Mouse (Mus musculus) liver, embryonic 11.5 days (tissue): ENCODE measurements at regions not wholly inside any gene's neighbourhood (a gene's known extent, or its start where the extent isn't known, plus 50 kb on each side); places are given as distances from the start of the nearest gene placed in this dataset.

Experiments
- ATAC-seq: fragments of 200-750 bp; cut with Nextera tagmentation; replicated peaks from 2 replicates; pipeline ENCODE4 v1.8.0; 2017; ENCODE audit warnings: moderate number of reproducible peaks, mild to moderate bottlenecking, moderate TSS enrichment, moderate library complexity; ENCODE audit not compliant: low FRiP score
- DNase-seq: peaks from one replicate; pipeline ENCODE4 v3.0.0-alpha.2; 2017; ENCODE audit warnings: low spot score
- H3K27ac ChIP-seq: fragments of 300-500 bp; sonication (generic); 2 replicates; pipeline ENCODE4 v1.5.1; 2014; ENCODE audit warnings: mild to moderate bottlenecking, low read depth, low read length, control low read depth
- H3K27me3 ChIP-seq: fragments of 300-500 bp; sonication (generic); replicated peaks from 2 replicates; pipeline ENCODE4 v1.6.1; 2014; ENCODE audit warnings: low read length, mixed read lengths; ENCODE audit not compliant: control insufficient read depth, insufficient read depth
- H3K36me3 ChIP-seq: fragments of 300-500 bp; sonication (generic); 2 replicates; pipeline ENCODE4 v1.6.1; 2014; ENCODE audit warnings: mild to moderate bottlenecking, low read length, moderate library complexity, mixed read lengths; ENCODE audit not compliant: control insufficient read depth, insufficient read depth
- H3K4me1 ChIP-seq: fragments of 300-500 bp; sonication (generic); replicated peaks from 2 replicates; pipeline ENCODE4 v1.6.1; 2014; ENCODE audit warnings: low read length, mixed read lengths; ENCODE audit not compliant: control insufficient read depth, insufficient read depth
- H3K4me2 ChIP-seq: fragments of 300-500 bp; sonication (generic); 2 replicates; pipeline ENCODE4 v1.6.1; 2014; ENCODE audit warnings: mild to moderate bottlenecking, control low read depth, moderate library complexity
- H3K4me3 ChIP-seq: fragments of 300-500 bp; sonication (generic); 2 replicates; pipeline ENCODE4 v1.5.1; 2014; ENCODE audit warnings: low read depth, low read length, control low read depth
- H3K9ac ChIP-seq: fragments of 300-500 bp; sonication (generic); 2 replicates; pipeline ENCODE4 v1.6.1; 2014; ENCODE audit warnings: low read depth, low read length, control low read depth
- H3K9me3 ChIP-seq: fragments of 300-500 bp; sonication (generic); 2 replicates; pipeline ENCODE4 v1.6.1; 2016; ENCODE audit warnings: low read length, inconsistent platforms, mixed read lengths; ENCODE audit not compliant: control insufficient read depth
- WGBS: fragments of 180-500 bp; shearing (Covaris S2); extraction: QIAGEN DNeasy Blood & Tissue Kit; methylation state at CpG from one replicate; pipeline ENCODE4 v1.1.7; 2014; 5-methylcytosine and 5-hydroxymethylcytosine counted together

GRCm38 (mm10) chr13:60291344-60291743, 114.2 kb upstream of the Gas1 start:
- Histone ChIP-seq H3K27me3 (no peaks in the 10 kb centered on the region), H3K4me1 (no peaks in the 10 kb centered on the region), H3K9ac (no peak overlapping the region), H3K4me2 (no peak overlapping the region), H3K9me3 (no peaks in the 10 kb centered on the region), H3K4me3 (no peak overlapping the region), H3K27ac (no peak overlapping the region), H3K36me3 (no peaks in the 10 kb centered on the region)
- no peak for ATAC-seq
- 87% methylated on average over 3 of the region's 3 CpGs for WGBS
- DNase-seq = no peak

- Histone ChIP-seq H3K9ac (no peak overlapping the region), H3K9me3 (no peaks in the 10 kb centered on the region), H3K4me3 (no peak overlapping the region), H3K4me2 (no peak overlapping the region), H3K4me1 (no peaks in the 10 kb centered on the region), H3K36me3 (no peaks in the 10 kb centered on the region), H3K27ac (no peak overlapping the region), H3K27me3 (no peaks in the 10 kb centered on the region)
- 61% methylated on average over 13 of the region's 13 CpGs for WGBS
- ATAC-seq = no peak
- DNase-seq = no peak
Observed at GRCm38 (mm10) chr13:60296201-60296895, 119.2 kb upstream of the Gas1 start.

GRCm38 (mm10) chr13:60296896-60297275, 119.7 kb upstream of the Gas1 start:
- no peaks in the 10 kb centered on the region for H3K27me3 ChIP-seq
- H3K4me2 ChIP-seq = no peak overlapping the region
- H3K4me1 ChIP-seq = no peaks in the 10 kb centered on the region
- H3K9me3 ChIP-seq = no peaks in the 10 kb centered on the region
- no peak overlapping the region for H3K4me3 ChIP-seq
- no peaks in the 10 kb centered on the region for H3K36me3 ChIP-seq
- 78% methylated on average over 6 of the region's 6 CpGs for WGBS
- no peak overlapping the region for H3K9ac ChIP-seq
- DNase-seq (no peak), ATAC-seq (no peak)
- no peak overlapping the region for H3K27ac ChIP-seq

GRCm38 (mm10) chr13:60298575-60298974, 121.4 kb upstream of the Gas1 start:
- WGBS = 65% methylated on average over 2 of the region's 2 CpGs
- ATAC-seq (no peak), DNase-seq (no peak)
- no peaks in the 10 kb centered on the region for H3K36me3 ChIP-seq
- H3K27me3 ChIP-seq = no peaks in the 10 kb centered on the region
- no peaks in the 10 kb centered on the region for H3K4me1 ChIP-seq
- H3K9ac ChIP-seq = no peak overlapping the region
- no peak overlapping the region for H3K27ac ChIP-seq
- H3K4me3 ChIP-seq = no peak overlapping the region
- H3K4me2 ChIP-seq = no peak overlapping the region
- no peaks in the 10 kb centered on the region for H3K9me3 ChIP-seq

GRCm38 (mm10) chr13:60299076-60299475, 121.9 kb upstream of the Gas1 start:
- WGBS = 80% methylated on average over 5 of the region's 5 CpGs

GRCm38 (mm10) chr13:60303561-60303960, 126.4 kb upstream of the Gas1 start:
- no peaks in the 10 kb centered on the region for H3K9me3 ChIP-seq
- no peak overlapping the region for H3K27ac ChIP-seq
- no peak overlapping the region for H3K4me2 ChIP-seq
- no peak overlapping the region for H3K9ac ChIP-seq
- DNase-seq = no peak
- H3K36me3 ChIP-seq = no peaks in the 10 kb centered on the region
- no peaks in the 10 kb centered on the region for H3K27me3 ChIP-seq
- no peak overlapping the region for H3K4me3 ChIP-seq
- ATAC-seq = no peak
- WGBS = 92% methylated on average over 9 of the region's 9 CpGs
- no peaks in the 10 kb centered on the region for H3K4me1 ChIP-seq

More at GRCm38 (mm10) chr13:60299076-60299475, 121.9 kb upstream of the Gas1 start:
- no peaks in the 10 kb centered on the region for H3K4me1 ChIP-seq
- no peaks in the 10 kb centered on the region for H3K27me3 ChIP-seq
- H3K9ac ChIP-seq = no peak overlapping the region
- H3K4me2 ChIP-seq = no peak overlapping the region
- ATAC-seq (no peak), DNase-seq (no peak)
- H3K36me3 ChIP-seq = no peaks in the 10 kb centered on the region
- no peaks in the 10 kb centered on the region for H3K9me3 ChIP-seq
- no peak overlapping the region for H3K4me3 ChIP-seq
- no peak overlapping the region for H3K27ac ChIP-seq

GRCm38 (mm10) chr13:60305028-60305810, 128.1 kb upstream of the Gas1 start:
- no peak for DNase-seq
- no peaks in the 10 kb centered on the region for H3K4me1 ChIP-seq
- H3K9me3 ChIP-seq = no peaks in the 10 kb centered on the region
- H3K4me3 ChIP-seq = no peak overlapping the region
- H3K27ac ChIP-seq = no peak overlapping the region
- H3K27me3 ChIP-seq = no peaks in the 10 kb centered on the region
- no peak overlapping the region for H3K4me2 ChIP-seq
- no peak overlapping the region for H3K9ac ChIP-seq
- 57% methylated on average over 1 of the region's 1 CpGs for WGBS
- ATAC-seq = no peak
- no peaks in the 10 kb centered on the region for H3K36me3 ChIP-seq

- no peak for ATAC-seq
- H3K27me3 ChIP-seq = no peaks in the 10 kb centered on the region
- no peak overlapping the region for H3K4me2 ChIP-seq
- H3K9ac ChIP-seq = no peak overlapping the region
- DNase-seq = no peak
- no peaks in the 10 kb centered on the region for H3K9me3 ChIP-seq
- H3K4me1 ChIP-seq = no peaks in the 10 kb centered on the region
- H3K27ac ChIP-seq = no peak overlapping the region
- H3K4me3 ChIP-seq = no peak overlapping the region
- 54% methylated on average over 13 of the region's 13 CpGs for WGBS
- no peaks in the 10 kb centered on the region for H3K36me3 ChIP-seq
Observed at GRCm38 (mm10) chr13:60308062-60308801, 131.1 kb upstream of the Gas1 start.
